Mouse (Mus musculus) hindlimb bud, embryonic 11.5 days (tissue): ENCODE data around the gene Npas4.
"Not testable (repeated sequence)": the region's sequence is repeated elsewhere in the genome, so short reads cannot be mapped to it uniquely, and the experiment has no call there.

Experiments used
- DNase-seq: peaks from one replicate; pipeline ENCODE4 v3.0.0-alpha.2; 2012; ENCODE audit warnings: low read depth, low spot score; ENCODE audit errors: extremely low spot score

The Npas4 gene

GRCm38 (mm10) chr19:4990256-4990625 is at the start of gene Npas4:
Npas4 (minus strand) TSS chr19:4990316.
- DNase-seq = no peak

- DNase-seq = no peak
Observed at GRCm38 (mm10) chr19:5039301-5040114, 49.4 kb upstream of the Npas4 start.

GRCm38 (mm10) chr19:5038709-5039156 is 48.6 kb upstream of the Npas4 start, which contains the start of the genes B4gat1 and AC124502.3:
B4gat1 (plus strand) TSS chr19:5038826.
AC124502.3 (plus strand) TSS chr19:5038891.
- no peak for DNase-seq

GRCm38 (mm10) chr19:5037678-5038571 is 47.8 kb upstream of the Npas4 start:
- DNase-seq = no peak

- DNase-seq = no peak
Observed at GRCm38 (mm10) chr19:5036577-5036976, 46.5 kb upstream of the Npas4 start.

GRCm38 (mm10) chr19:5032686-5033085 is 42.6 kb upstream of the Npas4 start:
- DNase-seq = no peak

- DNase-seq = no peak
Observed at GRCm38 (mm10) chr19:5026111-5026510, 36.0 kb upstream of the Npas4 start.

GRCm38 (mm10) chr19:5023621-5024479 is 33.7 kb upstream of the Npas4 start, which contains the start of gene Slc29a2:
Slc29a2 (plus strand) TSS chr19:5023860.
- DNase-seq = no peak

GRCm38 (mm10) chr19:5021416-5021815 is 31.3 kb upstream of the Npas4 start:
- DNase-seq = no peak

GRCm38 (mm10) chr19:5018191-5018590 is 28.1 kb upstream of the Npas4 start:
- no peak for DNase-seq

GRCm38 (mm10) chr19:5017611-5018010 is 27.5 kb upstream of the Npas4 start:
- no peak for DNase-seq

GRCm38 (mm10) chr19:5016782-5017181 is 26.7 kb upstream of the Npas4 start:
- DNase-seq = no peak

- no peak for DNase-seq
Observed at GRCm38 (mm10) chr19:5016221-5016742, 26.2 kb upstream of the Npas4 start.

GRCm38 (mm10) chr19:5014961-5015398 is 24.9 kb upstream of the Npas4 start:
- no peak for DNase-seq

- no peak for DNase-seq
Observed at GRCm38 (mm10) chr19:5013138-5013537, 23.0 kb upstream of the Npas4 start.

GRCm38 (mm10) chr19:5004925-5005324 is 14.8 kb upstream of the Npas4 start:
- no peak for DNase-seq

GRCm38 (mm10) chr19:5003644-5004043 is 13.5 kb upstream of the Npas4 start:
- not testable (repeated sequence) for DNase-seq

- DNase-seq = no peak
Observed at GRCm38 (mm10) chr19:5001666-5002406, 11.7 kb upstream of the Npas4 start.

GRCm38 (mm10) chr19:4999445-5000140 is 9.5 kb upstream of the Npas4 start:
- DNase-seq = no peak
